Mouse (Mus musculus) activated CD4-positive, CD25-positive, alpha-beta regulatory T cell, adult 4 months (primary cell): ENCODE results near the gene Spast. TPM values are rescaled to one million over a fixed set of nuclear protein-coding genes. Genes with fewer than 3 reads are reported as not detected.

ENCODE experiments used
- ATAC-seq: one replicate; pipeline ENCODE4 v1.8.0; 2017
- polyA plus RNA-seq, 2 experiments: library from polyadenylated mRNA; unstranded; fragments of 100-300 nt; shearing (Covaris generic); gene quantifications; one replicate each; pipeline ENCODE4 v1.2.1; 2017

Gene Spast
- polyA plus RNA-seq, 2 experiments from 2014 or later = 8.9 to 10.1 TPM

DNA sequence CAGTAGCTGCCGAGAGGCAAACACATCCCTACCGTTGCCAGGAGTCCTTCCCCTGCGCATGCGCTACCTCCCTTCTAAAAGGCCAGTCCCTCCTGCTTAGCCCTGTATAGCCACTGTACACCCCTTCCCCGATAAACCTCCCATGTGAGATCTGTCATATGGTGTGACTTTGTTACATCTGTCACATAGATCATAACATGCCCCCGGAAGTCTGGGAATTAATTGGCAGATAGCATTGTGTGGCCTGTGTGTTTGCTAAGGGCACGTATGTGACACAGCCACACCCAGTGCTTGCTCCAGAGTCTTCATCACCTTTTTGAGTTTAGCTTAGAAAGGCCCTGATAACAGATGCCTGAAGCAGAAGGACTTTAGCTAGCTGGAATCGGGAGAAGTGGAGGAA lies 91.3 kb downstream of the Spast start:
- ATAC-seq = no peak

DNA sequence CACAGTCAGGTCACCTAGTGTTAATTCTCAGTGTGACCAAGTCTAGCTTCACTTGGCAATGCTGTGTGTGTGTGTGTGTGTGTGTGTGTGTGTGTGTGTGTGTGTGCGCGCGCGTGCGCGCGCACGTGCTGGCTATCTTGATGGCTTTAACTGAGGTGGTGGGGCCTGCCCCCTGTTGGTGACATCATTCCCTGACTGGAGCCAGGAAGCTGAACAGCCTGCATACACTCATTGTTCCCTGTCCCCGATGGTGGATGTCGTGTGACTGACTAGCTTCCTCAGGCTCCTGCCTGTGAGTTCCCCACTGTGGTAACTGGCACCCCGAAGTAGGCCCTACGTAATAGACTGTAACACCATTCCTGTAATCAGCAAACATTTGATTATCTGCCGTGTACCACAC lies 92.7 kb downstream of the Spast start:
- ATAC-seq = no peak

GRCm38 (mm10) chr17:74432631-74433030 lies 93.8 kb downstream of the Spast start:
- no peak for ATAC-seq

GRCm38 (mm10) chr17:74437762-74438161 lies 99.0 kb downstream of the Spast start:
- ATAC-seq = no peak

DNA sequence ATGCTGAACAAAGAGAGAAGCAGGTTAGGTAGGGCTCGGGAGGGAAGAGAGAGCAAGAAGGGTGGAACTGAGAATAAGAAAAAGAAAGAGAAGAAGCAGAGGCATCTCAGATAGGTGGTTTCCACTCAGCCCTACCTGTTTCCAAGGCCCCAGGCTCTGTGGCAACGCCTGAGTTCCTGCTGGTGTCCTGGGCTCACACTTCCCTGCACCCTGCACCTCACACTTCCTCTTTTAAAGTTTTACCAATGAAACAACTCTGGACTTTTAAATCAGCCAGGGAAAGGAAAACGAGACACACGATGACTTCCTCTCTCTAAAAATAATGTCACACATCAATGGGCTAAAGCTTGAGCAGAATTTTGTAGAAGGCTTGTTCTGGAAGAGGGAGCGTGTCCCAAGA lies 101.7 kb downstream of the Spast start:
- ATAC-seq = no peak

Other genes with a start within 250 kb of the Spast start
- 10 to 100 TPM; 53.5 to 61.0 TPM for gene Memo1, start 43.5 kb upstream of the Spast start, polyA plus RNA-seq
- gene Dpy30, start 15.0 kb upstream of the Spast start, polyA plus RNA-seq = 100 to 1,000 TPM; 144 to 156 TPM
- 10 to 100 TPM; 28.4 to 35.8 TPM for gene Slc30a6, start 56.6 kb downstream of the Spast start, polyA plus RNA-seq
- gene Nlrc4, start 120.2 kb downstream of the Spast start, polyA plus RNA-seq = under 1 TPM; 0.41 to 0.63 TPM
- 10 to 100 TPM; 10.3 to 17.7 TPM for gene Yipf4, start 150.5 kb downstream of the Spast start, polyA plus RNA-seq
- 100 to 1,000 TPM; 135 to 257 TPM for gene Birc6, start 189.3 kb downstream of the Spast start, polyA plus RNA-seq